In genomic region chr2:169996501-169997237, GRCm38 (mm10) we compare ENCODE assay signal across 9 mouse cellular contexts.
DNase-seq lines count a peak whose midpoint lies in the region; ATAC-seq and TF ChIP-seq lines count a peak whose summit lies in the region.
"Had no signal": no experiment of that assay in that cellular context is flagged by ENCODE, and none has a peak within 500 bp of the region (broad histone marks: within the 10 kb centered on the region; RNA-seq: fewer than 3 reads in every experiment).

No protein-coding gene starts in this region.

- peaks cover 29% of the 10 kb centered on the region for H3K4me1 ChIP-seq in lung, embryonic 14.5 days (ENCODE audit: insufficient read depth)
- no peaks in the 10 kb centered on the region for H3K4me1 ChIP-seq in lung, adult 2 months (ENCODE audit: control insufficient read depth, insufficient read depth, low read length)
- peaks cover 34% of the 10 kb centered on the region for H3K4me1 ChIP-seq in embryonic facial prominence, embryonic 14.5 days (ENCODE audit: control insufficient read depth, insufficient read depth, low read length)
- H3K4me1 ChIP-seq in midbrain, embryonic 15.5 days: peaks cover 47% of the 10 kb centered on the region

- no peak for ATAC-seq in lung, embryonic 14.5 days (ENCODE audit: insufficient read depth)
- ATAC-seq in embryonic facial prominence, embryonic 14.5 days (ENCODE audit: low read depth): no peak; the same call in 1 of the 2 replicates
- no peak for ATAC-seq in midbrain, embryonic 15.5 days (replicated peaks)
- ATAC-seq: forebrain, embryonic 14.5 days had no signal

- peak overlapping the region; percentile 28 for H3K4me2 ChIP-seq in lung, embryonic 14.5 days
- H3K4me2 ChIP-seq in embryonic facial prominence, embryonic 14.5 days (ENCODE audit: low read depth, low read length): peak overlapping the region; percentile 43
- no peak overlapping the region for H3K4me2 ChIP-seq in midbrain, embryonic 15.5 days

- no peak for TF ChIP-seq CTCF in lung, embryonic 14.5 days (IDR thresholded peaks at IDR 0.05; ENCODE audit: low read depth)
- no peak for TF ChIP-seq CTCF in lung, adult 2 months (IDR thresholded peaks at IDR 0.05; ENCODE audit: insufficient read depth, low read length)
- TF ChIP-seq CTCF in layer of hippocampus, adult 2 months (conservative IDR thresholded peaks at IDR 0.05): no peak

- no peaks in the 10 kb centered on the region for H3K27me3 ChIP-seq in lung, embryonic 14.5 days (ENCODE audit: insufficient read depth, low read length)
- no peaks in the 10 kb centered on the region for H3K27me3 ChIP-seq in embryonic facial prominence, embryonic 14.5 days (replicated peaks; ENCODE audit: control insufficient read depth, insufficient read depth, low read length)
- H3K27me3 ChIP-seq in midbrain, embryonic 15.5 days (replicated peaks): no peaks in the 10 kb centered on the region

- H3K4me3 ChIP-seq in lung, embryonic 14.5 days (ENCODE audit: low read depth, low read length): no peak overlapping the region
- no peak overlapping the region for H3K4me3 ChIP-seq in lung, adult 2 months (replicated peaks; ENCODE audit: extremely low read depth, low read depth, low read length)
- H3K4me3 ChIP-seq in embryonic facial prominence, embryonic 14.5 days (ENCODE audit: low read depth, low read length): no peak overlapping the region
- no peak overlapping the region for H3K4me3 ChIP-seq in midbrain, embryonic 15.5 days
- H3K4me3 ChIP-seq in layer of hippocampus, adult 2 months: no peak overlapping the region

- H3K9me3 ChIP-seq in lung, embryonic 14.5 days (ENCODE audit: low read depth, low read length): no peaks in the 10 kb centered on the region
- H3K9me3 ChIP-seq in embryonic facial prominence, embryonic 14.5 days (ENCODE audit: control insufficient read depth, low read length): no peaks in the 10 kb centered on the region
- H3K9me3 ChIP-seq in midbrain, embryonic 15.5 days: no peaks in the 10 kb centered on the region

- WGBS in lung, embryonic 14.5 days: 34% methylated on average over 16 of the region's 16 CpGs
- WGBS in lung, adult 2 months: 39% methylated on average over 16 of the region's 16 CpGs
- 34% methylated on average over 16 of the region's 16 CpGs for WGBS in embryonic facial prominence, embryonic 14.5 days
- 44% methylated on average over 16 of the region's 16 CpGs for whole genome bisulfite sequencing in midbrain, embryonic 15.5 days

- H3K27ac ChIP-seq in lung, embryonic 14.5 days (ENCODE audit: low read depth): peak overlapping the region; percentile 31; the same call in 1 of the 2 replicates
- H3K27ac ChIP-seq in embryonic facial prominence, embryonic 14.5 days (replicated peaks; ENCODE audit: low read depth, low read length): no peak overlapping the region
- H3K27ac ChIP-seq in midbrain, embryonic 15.5 days: peak overlapping the region; percentile 82; the same call in 1 of the 2 replicates
- no peak overlapping the region for H3K27ac ChIP-seq in layer of hippocampus, adult 2 months

- no peaks in the 10 kb centered on the region for H3K36me3 ChIP-seq in lung, embryonic 14.5 days (ENCODE audit: insufficient read depth)
- no peaks in the 10 kb centered on the region for H3K36me3 ChIP-seq in embryonic facial prominence, embryonic 14.5 days (ENCODE audit: control insufficient read depth, insufficient read depth, low read length)
- H3K36me3 ChIP-seq in midbrain, embryonic 15.5 days (replicated peaks): no peaks in the 10 kb centered on the region

- no peak for TF ChIP-seq POLR2A in lung, adult 2 months (IDR thresholded peaks at IDR 0.05; ENCODE audit: borderline replicate concordance, extremely low read depth, low read depth, low read length)

- no peak overlapping the region for H3K9ac ChIP-seq in lung, embryonic 14.5 days
- H3K9ac ChIP-seq in embryonic facial prominence, embryonic 14.5 days (ENCODE audit: low read depth, low read length): no peak overlapping the region
- no peak overlapping the region for H3K9ac ChIP-seq in midbrain, embryonic 15.5 days

- DNase-seq in lung, embryonic 14.5 days: peak; percentile 50
- DNase-seq in lung, adult 2 months: no peak
- peak; percentile 51 for DNase-seq in embryonic facial prominence, embryonic 14.5 days (ENCODE audit: low spot score)
- peak; percentile 21 for DNase-seq in kidney, adult 11 months
- DNase-seq in layer of hippocampus, adult 2 months (ENCODE audit: low spot score in 2 of 2): no peak
- DNase-seq in urinary bladder, postnatal 4 days (ENCODE audit: low spot score in 2 of 2): no peak
- no peak for DNase-seq in left cerebral cortex, adult 18-20 months (ENCODE audit: low spot score in 2 of 2)

Comparison
In these comparisons a context has a peak if more than half of its experiments do, and no peak if none do; other contexts are left out.
1. DNase-seq: peak in lung, embryonic 14.5 days (single experiment), embryonic facial prominence, embryonic 14.5 days (single experiment) and kidney, adult 11 months (single experiment); none in lung, adult 2 months (single experiment), layer of hippocampus, adult 2 months (0 of 2), urinary bladder, postnatal 4 days (0 of 2) and left cerebral cortex, adult 18-20 months (0 of 2).
2. H3K27ac ChIP-seq: peak in lung, embryonic 14.5 days (single experiment) and midbrain, embryonic 15.5 days (single experiment); none in embryonic facial prominence, embryonic 14.5 days (single experiment) and layer of hippocampus, adult 2 months (single experiment).